Mouse (Mus musculus) C2C12 (cell line): ENCODE results near the gene Rasl10a. TPM values are rescaled to one million over a fixed set of nuclear protein-coding genes. Genes with fewer than 3 reads are reported as not detected.
A peak's percentile ranks its signal among the peaks of the same experiment; 100 is the strongest.

Experiments
- H3K27me3 ChIP-seq: one replicate; pipeline ENCODE4 v1.6.1; 2011; ENCODE audit not compliant: control insufficient read depth, insufficient read depth, insufficient read length
- H3K36me3 ChIP-seq: one replicate; pipeline ENCODE4 v1.6.1; 2011; ENCODE audit not compliant: control insufficient read depth, insufficient read depth
- H3K4me3 ChIP-seq: one replicate; pipeline ENCODE4 v1.5.1; 2011; ENCODE audit warnings: mild to moderate bottlenecking, control low read depth; ENCODE audit not compliant: poor library complexity, insufficient read depth, severe bottlenecking
- H3K79me2 ChIP-seq: one replicate; pipeline ENCODE4 v1.6.1; 2011; ENCODE audit not compliant: control insufficient read depth, insufficient read depth
- H3K79me3 ChIP-seq: one replicate; pipeline ENCODE4 v1.6.1; 2011; ENCODE audit warnings: low read depth, control low read depth
- H3ac ChIP-seq: one replicate; pipeline ENCODE3; 2011; ENCODE audit warnings: low read depth; ENCODE audit not compliant: control insufficient read depth, insufficient read length
- CEBPB ChIP-seq: IDR thresholded peaks from one replicate; pipeline ENCODE4 v1.6.1; 2011; ENCODE audit warnings: low read depth, mild to moderate bottlenecking, control low read depth, moderate library complexity
- CTCF ChIP-seq: IDR thresholded peaks from one replicate; pipeline ENCODE4 v1.5.1; 2011; ENCODE audit not compliant: control insufficient read depth, insufficient read depth, insufficient read length
- FOSL1 ChIP-seq: IDR thresholded peaks from one replicate; pipeline ENCODE4 v1.8.0; 2011; ENCODE audit warnings: mild to moderate bottlenecking, low read length; ENCODE audit not compliant: poor library complexity, insufficient read depth, severe bottlenecking
- MAX ChIP-seq: IDR thresholded peaks from one replicate; pipeline ENCODE4 v1.6.1; 2011; ENCODE audit warnings: mild to moderate bottlenecking, control low read depth
- MYOD1 ChIP-seq: IDR thresholded peaks from one replicate; pipeline ENCODE4 v1.6.1; 2011; ENCODE audit warnings: low read depth; ENCODE audit not compliant: control insufficient read depth, insufficient read length
- MYOG ChIP-seq: IDR thresholded peaks from one replicate; pipeline ENCODE4 v1.6.1; 2011; ENCODE audit not compliant: control insufficient read depth, insufficient read length; ENCODE audit errors: extremely low read depth
- USF1 ChIP-seq: IDR thresholded peaks from one replicate; pipeline ENCODE4 v1.6.1; 2011; ENCODE audit warnings: low read depth, mild to moderate bottlenecking, control low read depth, moderate library complexity
- polyA plus RNA-seq: library from polyadenylated mRNA; unstranded; fragments of >200 nt; fragmentation: generic; extraction: Trizol; gene quantifications from one replicate; pipeline ENCODE4 v1.2.1, GENCODE M21; 2012; ENCODE audit warnings: missing spikeins

Gene Rasl10a
- polyA plus RNA-seq, 1 experiment, result 1.0 TPM

DNA sequence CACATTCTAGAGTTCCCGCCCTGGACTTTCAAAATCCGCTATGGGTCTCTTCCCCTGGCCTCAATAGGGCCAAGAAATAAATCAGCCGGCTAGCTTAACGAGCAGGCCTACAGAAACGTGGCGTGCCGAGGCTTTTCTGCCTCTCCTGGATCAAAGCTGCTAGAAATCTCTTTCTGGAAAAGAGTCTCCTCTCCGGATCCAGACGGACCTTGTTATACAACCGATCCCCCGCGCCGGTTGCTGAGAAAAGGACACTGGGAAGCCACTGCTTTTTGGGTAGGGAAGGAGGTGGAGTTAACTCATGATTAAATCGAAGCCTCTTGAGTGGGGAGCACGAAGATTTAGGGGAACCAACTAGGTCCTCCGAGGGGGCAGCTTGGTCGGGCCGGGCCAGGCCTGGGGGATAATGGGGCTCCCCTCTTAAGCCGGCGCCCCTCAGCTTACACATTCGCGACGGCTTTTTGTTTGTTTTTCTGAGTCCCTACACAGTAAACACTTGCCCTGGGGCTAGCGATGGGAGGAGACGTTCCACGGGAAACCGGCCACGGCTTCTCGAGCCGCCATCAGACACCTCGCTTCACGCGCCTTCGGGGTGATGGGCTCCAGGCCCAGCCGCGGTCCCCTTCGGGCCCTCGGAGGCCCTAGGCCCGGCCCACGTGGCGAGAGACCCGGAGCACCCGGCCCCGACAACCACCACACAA, 40.3 kb downstream of the Rasl10a start:
- Histone ChIP-seq H3ac (peak overlapping the region; percentile 99), H3K79me3 (peaks cover 58% of the 10 kb centered on the region), H3K27me3 (no peaks in the 10 kb centered on the region), H3K4me3 (peak overlapping the region; percentile 100), H3K36me3 (peaks cover 45% of the 10 kb centered on the region), H3K79me2 (peaks cover 77% of the 10 kb centered on the region)
- no peak for TF ChIP-seq MYOD1
- no peak for TF ChIP-seq USF1
- no peak for TF ChIP-seq CTCF
- TF ChIP-seq MYOG, result no peak
- TF ChIP-seq FOSL1, result no peak
- no peak for TF ChIP-seq MAX
- no peak for TF ChIP-seq CEBPB

DNA sequence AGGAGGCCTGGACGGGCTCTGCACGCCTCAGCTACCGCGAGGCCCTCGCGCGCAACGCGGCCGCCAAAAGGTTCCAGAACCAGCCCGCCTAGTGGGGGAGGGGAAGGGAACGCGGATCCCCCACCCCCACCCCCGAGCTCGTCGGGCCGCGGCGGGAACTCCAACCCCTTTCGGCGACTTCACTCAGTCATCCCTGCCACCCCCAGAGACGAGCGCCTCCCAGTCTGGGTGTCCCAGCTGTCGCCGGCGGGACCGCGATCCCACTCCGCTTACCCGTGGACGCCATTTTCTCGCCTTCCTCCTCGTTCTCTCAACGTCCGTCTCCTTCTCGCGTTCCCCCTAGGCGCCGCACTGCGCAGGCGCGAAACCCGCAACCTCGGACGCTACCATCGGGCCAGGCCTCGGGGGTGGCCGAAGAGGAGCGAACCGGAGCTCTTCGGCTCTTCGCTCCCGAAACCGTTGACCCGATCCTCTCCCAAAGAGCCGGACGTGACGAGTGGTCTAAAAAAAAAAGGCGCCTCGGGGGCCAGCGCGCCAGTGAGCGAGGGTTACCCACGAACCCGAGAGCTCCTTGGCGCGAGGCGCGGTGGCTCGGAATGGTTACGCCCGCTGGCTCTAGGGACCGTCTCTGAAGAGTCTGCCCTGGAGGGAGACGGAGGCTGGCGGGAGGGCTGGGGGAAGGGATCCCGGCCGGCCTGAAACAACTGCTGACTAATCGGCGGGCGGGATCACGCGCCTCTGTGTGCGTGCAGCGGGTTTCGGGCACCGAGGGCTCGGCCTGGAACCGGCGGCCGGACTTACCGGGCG, 41.0 kb downstream of the Rasl10a start, which contains the start of the genes Rhbdd3 and Ewsr1:
Gene Rhbdd3, plus strand, starts transcription at position 191 of the 807 bp plus-strand sequence.
Gene Ewsr1, minus strand, starts transcription at position 531 of the 807 bp plus-strand sequence.
- peaks cover 69% of the 10 kb centered on the region for H3K79me2 ChIP-seq
- peaks cover 44% of the 10 kb centered on the region for H3K36me3 ChIP-seq
- peaks cover 50% of the 10 kb centered on the region for H3K79me3 ChIP-seq
- H3ac ChIP-seq, result peak within 1 kb of the TSS; percentile 99
- no peaks in the 10 kb centered on the region for H3K27me3 ChIP-seq
- peak within 1 kb of the TSS; percentile 100 for H3K4me3 ChIP-seq
- TF ChIP-seq CTCF, result no peak
- no peak for TF ChIP-seq MYOD1
- TF ChIP-seq USF1, result no peak
- peak; percentile 75 for TF ChIP-seq MAX
- no peak for TF ChIP-seq MYOG

DNA sequence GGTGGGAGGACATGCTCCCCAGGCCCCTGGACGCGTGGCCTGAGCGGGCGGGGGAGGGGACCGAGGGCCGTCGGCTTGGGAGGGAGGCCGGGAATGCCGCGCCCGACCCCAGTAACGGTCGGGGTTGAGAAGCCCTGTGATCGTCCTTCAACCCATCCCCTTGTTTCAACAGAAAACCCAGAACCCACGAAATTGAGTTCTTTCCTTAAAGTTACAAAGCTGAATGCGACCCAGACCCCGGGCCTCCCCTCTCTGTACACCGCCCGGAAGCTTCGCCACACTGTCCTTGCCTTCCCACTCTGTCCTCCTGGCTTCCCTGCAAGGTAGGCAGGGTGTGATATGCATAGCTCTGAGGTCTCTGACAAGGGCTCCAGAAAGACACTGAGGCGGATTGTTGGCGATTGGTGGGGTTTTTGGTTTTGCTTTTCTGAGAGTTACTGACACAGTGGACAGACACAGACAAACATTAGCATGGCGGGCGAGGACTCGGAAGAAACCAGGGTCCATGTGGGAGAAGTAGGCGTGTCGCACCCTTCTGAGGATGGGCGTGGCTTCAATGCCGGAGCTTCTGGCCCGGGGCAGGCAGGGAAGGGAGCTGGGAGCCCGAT, 41.8 kb downstream of the Rasl10a start:
- Histone ChIP-seq H3K79me2 (peaks cover 62% of the 10 kb centered on the region), H3K4me3 (peak overlapping the region; percentile 100), H3K36me3 (peaks cover 39% of the 10 kb centered on the region), H3K79me3 (peaks cover 43% of the 10 kb centered on the region), H3ac (peak overlapping the region; percentile 99), H3K27me3 (no peaks in the 10 kb centered on the region)
- no peak for TF ChIP-seq MYOD1
- no peak for TF ChIP-seq CEBPB
- TF ChIP-seq MYOG, result no peak
- peak; percentile 86 for TF ChIP-seq MAX

DNA sequence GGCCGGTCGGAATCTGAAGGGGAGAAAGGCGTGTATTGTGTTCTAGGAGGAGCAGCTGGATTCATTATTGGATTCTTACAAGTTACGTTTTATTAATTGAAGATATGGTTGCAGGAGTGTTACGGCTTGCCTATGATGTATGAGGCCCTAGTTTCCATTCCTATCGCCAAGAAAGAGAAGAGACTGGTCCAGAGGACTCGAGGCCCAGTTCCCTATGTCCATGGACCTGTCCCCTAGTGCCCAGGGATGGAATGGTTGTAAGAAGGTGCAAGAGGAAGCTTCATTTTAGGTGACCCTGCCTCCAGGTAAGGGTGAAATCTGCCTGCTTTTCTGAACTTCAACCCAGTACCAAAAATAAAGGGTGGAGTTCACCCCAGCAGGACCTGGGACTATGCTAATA, 42.4 kb downstream of the Rasl10a start:
- Histone ChIP-seq H3K27me3 (no peaks in the 10 kb centered on the region), H3K36me3 (peaks cover 33% of the 10 kb centered on the region), H3K79me2 (peaks cover 56% of the 10 kb centered on the region), H3K79me3 (peaks cover 37% of the 10 kb centered on the region), H3ac (peak overlapping the region; percentile 38), H3K4me3 (peak overlapping the region; percentile 100)
- TF ChIP-seq CTCF, result no peak
- TF ChIP-seq MAX, result no peak
- TF ChIP-seq MYOG, result no peak
- TF ChIP-seq FOSL1, result no peak
- TF ChIP-seq MYOD1, result no peak
- no peak for TF ChIP-seq USF1
- TF ChIP-seq CEBPB, result no peak

DNA sequence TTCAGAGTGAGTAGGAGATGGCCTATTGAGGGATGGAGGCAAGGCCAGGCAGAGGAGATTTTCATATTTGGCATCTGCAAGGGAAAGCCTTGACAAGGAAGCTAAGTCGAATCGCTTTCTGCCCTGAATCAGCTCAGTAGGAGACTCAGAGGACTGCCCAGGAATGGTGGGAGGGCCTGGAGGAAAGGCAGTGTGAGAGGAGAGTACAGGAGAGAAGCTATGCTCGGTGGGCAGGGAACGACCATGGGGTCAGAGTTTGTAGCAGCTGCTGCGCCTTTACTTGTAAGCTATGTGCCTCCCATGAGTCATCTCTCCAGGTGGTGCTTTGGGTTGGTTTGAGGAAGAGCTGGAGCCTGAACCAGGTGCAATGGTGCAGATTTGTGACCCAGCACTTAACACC, 42.9 kb downstream of the Rasl10a start:
- H3K36me3 ChIP-seq, result peaks cover 28% of the 10 kb centered on the region
- no peak overlapping the region for H3ac ChIP-seq
- TF ChIP-seq MAX (no peak), CTCF (no peak), FOSL1 (no peak), CEBPB (no peak), USF1 (no peak), MYOG (no peak), MYOD1 (no peak)
- H3K79me2 ChIP-seq, result peaks cover 51% of the 10 kb centered on the region
- H3K79me3 ChIP-seq, result peaks cover 32% of the 10 kb centered on the region
- H3K4me3 ChIP-seq, result no peak overlapping the region
- no peaks in the 10 kb centered on the region for H3K27me3 ChIP-seq
